Mouse (Mus musculus): ENCODE measurements around the gene Hpd. TPM values are rescaled to one million over a fixed set of nuclear protein-coding genes. Genes with fewer than 3 reads are reported as not detected.

Gene Hpd
- total RNA-seq, 2 experiments from 2014 or later = not detected

GRCm38 (mm10) chr5:123190912-123191311 lies 8.4 kb upstream of the Hpd start:
- DNase-seq = no peak
- intact Hi-C loops (cut with DNase I) = no loop called here

GRCm38 (mm10) chr5:123187306-123187705 lies 4.8 kb upstream of the Hpd start:
- DNase-seq = no peak
- intact Hi-C loops (cut with DNase I) = no loop called here

- intact Hi-C loops (cut with DNase I) = no loop called here
Measured at GRCm38 (mm10) chr5:123185966-123186365, 3.4 kb upstream of the Hpd start.

GRCm38 (mm10) chr5:123181536-123181935 lies 991 bp downstream of the Hpd start:
- DNase-seq = peak in 1 of 2 experiments; percentile 27

More at GRCm38 (mm10) chr5:123185966-123186365, 3.4 kb upstream of the Hpd start:
- no peak for DNase-seq

GRCm38 (mm10) chr5:123180390-123180789 lies 2.1 kb downstream of the Hpd start:
- intact Hi-C loops (cut with DNase I) = no loop called here
- no peak for DNase-seq

More at GRCm38 (mm10) chr5:123181536-123181935, 991 bp downstream of the Hpd start:
- intact Hi-C loops (cut with DNase I) = no loop called here

- intact Hi-C loops (cut with DNase I) = no loop called here
- DNase-seq = no peak
Measured at GRCm38 (mm10) chr5:123178792-123179191, 3.7 kb downstream of the Hpd start.

GRCm38 (mm10) chr5:123171646-123172350 lies 10.7 kb downstream of the Hpd start:
- intact Hi-C loops (cut with DNase I) = loop anchor here (1.0 to 5.0 kb wide), 5 partner anchors 21 to 204 kb away; no protein-coding TSS in a partner anchor

GRCm38 (mm10) chr5:123170365-123170764 lies 12.2 kb downstream of the Hpd start:
- intact Hi-C loops (cut with DNase I) = loop anchor here (2.0 to 5.0 kb wide), 2 partner anchors 20 to 203 kb away; no protein-coding TSS in a partner anchor
- DNase-seq = no peak

More at GRCm38 (mm10) chr5:123171646-123172350, 10.7 kb downstream of the Hpd start:
- peak; percentile 82 to 87 for DNase-seq

- intact Hi-C loops (cut with DNase I) = no loop called here
- no peak for DNase-seq
Measured at GRCm38 (mm10) chr5:123169284-123169683, 13.2 kb downstream of the Hpd start, which contains the start of gene Psmd9. TSS of gene Psmd9 (plus strand) at chr5:123169413.

GRCm38 (mm10) chr5:123167591-123167990 lies 14.9 kb downstream of the Hpd start:
- intact Hi-C loops (cut with DNase I) = no loop called here
- no peak for DNase-seq

- intact Hi-C loops (cut with DNase I) = no loop called here
- DNase-seq = no peak
Measured at GRCm38 (mm10) chr5:123166437-123166836, 16.1 kb downstream of the Hpd start.

GRCm38 (mm10) chr5:123162942-123163341 lies 19.6 kb downstream of the Hpd start:
- intact Hi-C loops (cut with DNase I) = no loop called here
- DNase-seq = no peak

GRCm38 (mm10) chr5:123160341-123160740 lies 22.2 kb downstream of the Hpd start:
- DNase-seq = no peak
- intact Hi-C loops (cut with DNase I) = no loop called here

- no peak for DNase-seq
- intact Hi-C loops (cut with DNase I) = no loop called here
Measured at GRCm38 (mm10) chr5:123159866-123160265, 22.7 kb downstream of the Hpd start.

- DNase-seq = no peak
- intact Hi-C loops (cut with DNase I) = no loop called here
Measured at GRCm38 (mm10) chr5:123159446-123159845, 23.1 kb downstream of the Hpd start.

GRCm38 (mm10) chr5:123157972-123158371 lies 24.6 kb downstream of the Hpd start:
- DNase-seq = no peak
- intact Hi-C loops (cut with DNase I) = no loop called here

- intact Hi-C loops (cut with DNase I) = no loop called here
- no peak for DNase-seq
Measured at GRCm38 (mm10) chr5:123156763-123157162, 25.8 kb downstream of the Hpd start.

- peak; percentile 68 to 71 for DNase-seq
- intact Hi-C loops (cut with DNase I) = loop anchor here (1.0 kb wide), 1 partner anchor 22 kb away; no protein-coding TSS in a partner anchor
Measured at GRCm38 (mm10) chr5:123155425-123155824, 27.1 kb downstream of the Hpd start.

- no peak for DNase-seq
- intact Hi-C loops (cut with DNase I) = no loop called here
Measured at GRCm38 (mm10) chr5:123152901-123153300, 29.6 kb downstream of the Hpd start.

- DNase-seq = no peak
- intact Hi-C loops (cut with DNase I) = loop anchor here (2.0 kb wide), 1 partner anchor 19 kb away; no protein-coding TSS in a partner anchor
Measured at GRCm38 (mm10) chr5:123151707-123152362, 30.7 kb downstream of the Hpd start.

- peak; percentile 39 for DNase-seq
- intact Hi-C loops (cut with DNase I) = loop anchor here (2.0 kb wide), 1 partner anchor 20 kb away; no protein-coding TSS in a partner anchor
Measured at GRCm38 (mm10) chr5:123151077-123151476, 31.4 kb downstream of the Hpd start.
